11 mouse cellular contexts compared by ENCODE assay signal in genomic region chr5:20671826-20672225, GRCm38 (mm10).
DNase-seq lines count a peak whose midpoint lies in the region; ATAC-seq and TF ChIP-seq lines count a peak whose summit lies in the region.
"Had no signal": no experiment of that assay in that cellular context is flagged by ENCODE, and none has a peak within 500 bp of the region (broad histone marks: within the 10 kb centered on the region; RNA-seq: fewer than 3 reads in every experiment).

No protein-coding gene starts in this region.

- no peaks in the 10 kb centered on the region for H3K36me3 ChIP-seq in lung, postnatal 0 days (ENCODE audit: insufficient read depth, low read length)
- H3K36me3 ChIP-seq in heart, embryonic 10.5 days = no peaks in the 10 kb centered on the region
- no peaks in the 10 kb centered on the region; the same call in 1 of the 2 replicates for H3K36me3 ChIP-seq in hindbrain, embryonic 13.5 days
- H3K36me3 ChIP-seq: liver, embryonic 12.5 days had no signal

- no peaks in the 10 kb centered on the region for H3K9me3 ChIP-seq in lung, postnatal 0 days (ENCODE audit: low read length)
- H3K9me3 ChIP-seq in heart, embryonic 10.5 days = no peaks in the 10 kb centered on the region
- H3K9me3 ChIP-seq in hindbrain, embryonic 13.5 days = no peaks in the 10 kb centered on the region
- H3K9me3 ChIP-seq: liver, embryonic 12.5 days had no signal

- no peak overlapping the region for H3K4me2 ChIP-seq in lung, postnatal 0 days (replicated peaks; ENCODE audit: low read depth, low read length)
- no peak overlapping the region for H3K4me2 ChIP-seq in hindbrain, embryonic 13.5 days
- H3K4me2 ChIP-seq: liver, embryonic 12.5 days had no signal

- WGBS in lung, postnatal 0 days = 37% methylated on average over 1 of the region's 1 CpGs
- 50% methylated on average over 1 of the region's 1 CpGs for WGBS in lung, adult 2 months
- WGBS in heart, embryonic 10.5 days = 30% methylated on average over 1 of the region's 1 CpGs
- 66% methylated on average over 1 of the region's 1 CpGs for WGBS in hindbrain, embryonic 13.5 days

- H3K27ac ChIP-seq in lung, postnatal 0 days (ENCODE audit: low read length) = no peak overlapping the region
- H3K27ac ChIP-seq in heart, embryonic 10.5 days = no peak overlapping the region
- H3K27ac ChIP-seq in hindbrain, embryonic 13.5 days = no peak overlapping the region
- H3K27ac ChIP-seq: liver, embryonic 12.5 days had no signal

- peak; percentile 68 for ATAC-seq in lung, postnatal 0 days
- ATAC-seq in hindbrain, embryonic 13.5 days (ENCODE audit: low FRiP score) = no peak
- ATAC-seq: liver, embryonic 12.5 days had no signal

- no peaks in the 10 kb centered on the region for H3K27me3 ChIP-seq in lung, postnatal 0 days (replicated peaks; ENCODE audit: insufficient read depth, low read length)
- H3K27me3 ChIP-seq in heart, embryonic 10.5 days (ENCODE audit: insufficient read depth, poor library complexity, severe bottlenecking) = no peaks in the 10 kb centered on the region
- H3K27me3 ChIP-seq in hindbrain, embryonic 13.5 days = no peaks in the 10 kb centered on the region
- H3K27me3 ChIP-seq: liver, embryonic 12.5 days; megakaryocyte, embryonic 14.5 days had no signal

- H3K4me1 ChIP-seq in lung, postnatal 0 days (ENCODE audit: insufficient read depth, low read depth, low read length) = no peaks in the 10 kb centered on the region
- H3K4me1 ChIP-seq in lung, adult 2 months (ENCODE audit: control insufficient read depth, insufficient read depth, low read length) = no peaks in the 10 kb centered on the region
- no peaks in the 10 kb centered on the region for H3K4me1 ChIP-seq in heart, embryonic 10.5 days
- peaks cover 14% of the 10 kb centered on the region for H3K4me1 ChIP-seq in hindbrain, embryonic 13.5 days (replicated peaks)
- H3K4me1 ChIP-seq: liver, embryonic 12.5 days; megakaryocyte, embryonic 14.5 days had no signal

- H3K9ac ChIP-seq in lung, postnatal 0 days (replicated peaks; ENCODE audit: low read depth) = no peak overlapping the region
- H3K9ac ChIP-seq in hindbrain, embryonic 13.5 days = no peak overlapping the region
- H3K9ac ChIP-seq: liver, embryonic 12.5 days had no signal

- TF ChIP-seq POLR2A in lung, adult 2 months (IDR thresholded peaks at IDR 0.05; ENCODE audit: borderline replicate concordance, extremely low read depth, low read depth, low read length) = no peak

- DNase-seq in adrenal gland, postnatal 36 days = peak; percentile 1 to 13
- DNase-seq in adrenal gland, postnatal 14 days = no peak
- DNase-seq in lung, postnatal 0 days (ENCODE audit: low spot score) = peak; percentile 25
- no peak for DNase-seq in lung, adult 2 months
- peak; percentile 64 for DNase-seq in heart, embryonic 10.5 days (ENCODE audit: low spot score)
- peak; percentile 76 for DNase-seq in skeletal muscle tissue, adult 2 months (ENCODE audit: low read depth, low spot score)
- no peak for DNase-seq in MN1 (ENCODE audit: low spot score)
- DNase-seq: kidney, postnatal 25 days had no signal

- no peak for TF ChIP-seq CTCF in lung, postnatal 0 days (IDR thresholded peaks at IDR 0.05)
- TF ChIP-seq CTCF in lung, adult 2 months (IDR thresholded peaks at IDR 0.05; ENCODE audit: insufficient read depth, low read length) = no peak

- H3K4me3 ChIP-seq in lung, postnatal 0 days (ENCODE audit: low read depth, low read length) = no peak overlapping the region
- H3K4me3 ChIP-seq in lung, adult 2 months (replicated peaks; ENCODE audit: extremely low read depth, low read depth, low read length) = no peak overlapping the region
- no peak overlapping the region for H3K4me3 ChIP-seq in heart, embryonic 10.5 days
- H3K4me3 ChIP-seq in hindbrain, embryonic 13.5 days = no peak overlapping the region
- H3K4me3 ChIP-seq: liver, embryonic 12.5 days; megakaryocyte, embryonic 14.5 days had no signal

- no peak for TF ChIP-seq EP300 in lung, postnatal 0 days (IDR thresholded peaks at IDR 0.05)

Comparison
In these comparisons a context has a peak if more than half of its experiments do, and no peak if none do; other contexts are left out.
1. DNase-seq: peak in adrenal gland, postnatal 36 days (2 of 2), lung, postnatal 0 days (single experiment), heart, embryonic 10.5 days (single experiment) and skeletal muscle tissue, adult 2 months (single experiment); none in adrenal gland, postnatal 14 days (single experiment), lung, adult 2 months (single experiment) and MN1 (single experiment).